Mouse (Mus musculus): Measurements from ENCODE around the gene Aph1b. TPM values are rescaled to one million over a fixed set of nuclear protein-coding genes. Genes with fewer than 3 reads are reported as not detected.

Aph1b gene
- total RNA-seq, 2 experiments from 2014 or later = 28.6 to 33.2 TPM

- intact Hi-C loops (cut with DNase I) = no loop called here
- no peak for DNase-seq
Measured at GRCm38 (mm10) chr9:66748390-66748789, 46.9 kb downstream of the Aph1b start.

- DNase-seq = no peak
- intact Hi-C loops (cut with DNase I) = no loop called here
Measured at GRCm38 (mm10) chr9:66744531-66744930, 50.8 kb downstream of the Aph1b start.

- intact Hi-C loops (cut with DNase I) = no loop called here
- DNase-seq = no peak
Measured at GRCm38 (mm10) chr9:66739516-66739915, 55.8 kb downstream of the Aph1b start.

GRCm38 (mm10) chr9:66736551-66736950, 58.7 kb downstream of the Aph1b start:
- intact Hi-C loops (cut with DNase I) = no loop called here
- DNase-seq = no peak

- intact Hi-C loops (cut with DNase I) = no loop called here
Measured at GRCm38 (mm10) chr9:66736016-66736415, 59.3 kb downstream of the Aph1b start.

GRCm38 (mm10) chr9:66735122-66735521, 60.2 kb downstream of the Aph1b start:
- no peak for DNase-seq
- intact Hi-C loops (cut with DNase I) = no loop called here

More at GRCm38 (mm10) chr9:66736016-66736415, 59.3 kb downstream of the Aph1b start:
- no peak for DNase-seq

- DNase-seq = no peak
- intact Hi-C loops (cut with DNase I) = no loop called here
Measured at GRCm38 (mm10) chr9:66734568-66734967, 60.7 kb downstream of the Aph1b start.

GRCm38 (mm10) chr9:66732791-66733691, 62.2 kb downstream of the Aph1b start:
- intact Hi-C loops (cut with DNase I) = no loop called here
- DNase-seq = peak; percentile 64

GRCm38 (mm10) chr9:66731284-66731683, 64.0 kb downstream of the Aph1b start:
- no peak for DNase-seq
- intact Hi-C loops (cut with DNase I) = no loop called here

- intact Hi-C loops (cut with DNase I) = no loop called here
- DNase-seq = no peak
Measured at GRCm38 (mm10) chr9:66730556-66730955, 64.7 kb downstream of the Aph1b start.

- no peak for DNase-seq
- intact Hi-C loops (cut with DNase I) = no loop called here
Measured at GRCm38 (mm10) chr9:66727333-66727732, 68.0 kb downstream of the Aph1b start.

- DNase-seq = no peak
- intact Hi-C loops (cut with DNase I) = no loop called here
Measured at GRCm38 (mm10) chr9:66725591-66725990, 69.7 kb downstream of the Aph1b start.

Other genes with a start within 250 kb of the Aph1b start
- 10 to 100 TPM; 60.7 to 67.3 TPM for gene Usp3, start 202.3 kb downstream of the Aph1b start, total RNA-seq (2021)
- gene Car12, start 81.8 kb downstream of the Aph1b start, total RNA-seq (2021) = 1 to 10 TPM; 1.2 to 3.3 TPM
- gene Gm10647, start 1.5 kb upstream of the Aph1b start, total RNA-seq (2021) = under 1 TPM; 0.42 to 0.44 TPM
- 1 to 10 TPM; 4.6 to 4.8 TPM for gene Aph1c, start 39.2 kb upstream of the Aph1b start, total RNA-seq (2021)
- 10 to 100 TPM; 27.5 to 30.0 TPM for gene Rab8b, start 124.2 kb upstream of the Aph1b start, total RNA-seq (2021)
- 10 to 100 TPM; 59.1 to 67.5 TPM for gene Rps27l, start 150.6 kb upstream of the Aph1b start, total RNA-seq (2021)
- 10 to 100 TPM; 15.9 to 19.4 TPM for gene Lactb, start 180.0 kb upstream of the Aph1b start, total RNA-seq (2021)

All from left cerebral cortex, postnatal 4 days (tissue).